Mouse (Mus musculus) heart, postnatal 0 days (tissue): Measurements from ENCODE around the gene Erv3.

Source experiments
- CTCF ChIP-seq: IDR thresholded peaks from 2 replicates; pipeline ENCODE4 v1.5.1; 2016; ENCODE audit warnings: antibody characterized with exemption, control low read depth, low read depth
- EP300 ChIP-seq: IDR thresholded peaks from 2 replicates; pipeline ENCODE4 v1.6.1; 2016; ENCODE audit warnings: antibody characterized with exemption, low read depth

DNA sequence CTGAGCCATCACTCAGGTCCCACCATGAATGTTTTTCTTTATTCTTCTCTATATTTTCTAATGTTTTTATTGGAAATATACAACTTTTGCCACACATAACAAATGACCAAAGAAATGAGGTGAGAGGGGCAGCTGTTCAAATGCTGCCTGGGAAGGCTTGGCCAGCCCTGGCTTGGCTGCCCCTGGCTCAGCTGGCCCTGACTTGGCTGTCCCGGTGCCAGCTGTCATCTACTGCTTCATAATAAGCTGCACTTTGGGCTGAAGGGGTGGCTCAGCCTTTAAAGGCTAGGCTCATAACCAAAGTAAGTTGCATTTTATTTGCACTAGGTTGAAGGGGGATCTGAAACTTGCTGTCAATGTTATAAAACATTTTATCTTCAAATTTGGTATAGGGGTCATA is 47.3 kb upstream of the Erv3 start:
- TF ChIP-seq CTCF (no peak), EP300 (no peak)
